Mouse (Mus musculus) embryonic fibroblast, embryonic 13.5 days (primary cell): ENCODE data around the gene Ankrd23.
A peak's percentile ranks its signal among the peaks of the same experiment; 100 is the strongest.

ENCODE experiments used
- CTCF ChIP-seq: IDR thresholded peaks from 2 replicates; pipeline ENCODE4 v1.5.1; 2011; ENCODE audit warnings: mild to moderate bottlenecking, control low read depth, low read length, moderate library complexity, borderline replicate concordance; ENCODE audit not compliant: insufficient read depth
- POLR2A ChIP-seq: IDR thresholded peaks from 2 replicates; pipeline ENCODE4 v1.6.1; 2011; ENCODE audit warnings: low read depth, mild to moderate bottlenecking, control low read depth, low read length, moderate library complexity

GRCm38 (mm10) chr1:36546888-36547471 is 10.3 kb upstream of the Ankrd23 start, which contains the start of gene Ankrd39:
- TF ChIP-seq CTCF (peak; percentile 90), POLR2A (peak; percentile 85)
